ENCODE assay signal across 25 mouse cellular contexts in the genomic region with DNA sequence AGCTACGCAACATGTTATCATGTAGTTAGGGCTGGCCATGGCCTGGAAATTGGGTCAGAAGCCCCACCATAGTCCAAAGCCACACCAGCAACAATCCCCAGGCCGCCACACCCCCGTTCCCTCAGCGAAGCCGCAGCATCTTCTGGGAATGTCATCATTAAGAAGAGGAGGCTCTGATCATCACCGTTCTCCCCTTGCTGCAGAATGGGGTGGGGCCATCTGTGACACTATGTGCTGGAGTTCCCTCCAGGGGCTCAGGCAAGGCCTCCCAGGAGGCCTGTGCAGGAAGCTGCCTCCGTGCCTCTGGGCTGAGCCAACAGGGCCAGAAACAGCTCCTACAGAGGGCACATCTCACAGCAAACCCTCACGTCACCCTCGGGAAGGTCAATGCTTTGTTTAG.
DNase-seq lines count a peak whose midpoint lies in the region; ATAC-seq and TF ChIP-seq lines count a peak whose summit lies in the region.
"Had no signal": no experiment of that assay in that cellular context is flagged by ENCODE, and none has a peak within 500 bp of the region (broad histone marks: within the 10 kb centered on the region; RNA-seq: fewer than 3 reads in every experiment).

No protein-coding gene starts in this region.

- peak; percentile 43 for DNase-seq in cerebellum, adult 11-12 months
- DNase-seq in cerebellum, adult 11 months: no peak
- peak; percentile 59 for DNase-seq in gastrocnemius, adult 2 months
- DNase-seq in gastrocnemius, postnatal 4 days (ENCODE audit: low spot score in 2 of 2): no peak
- peak; percentile 50 for DNase-seq in embryonic facial prominence, embryonic 14.5 days (ENCODE audit: low spot score)
- DNase-seq: adrenal gland, postnatal 25 days; cerebellum, postnatal 14 days; gastrocnemius, postnatal 10 days; heart, postnatal 36 days; kidney, adult 8-10 months; kidney, postnatal 10 days; lung, postnatal 4 days had no signal

- H3K27me3 ChIP-seq in hindbrain, embryonic 16.5 days (replicated peaks; ENCODE audit: control insufficient read depth, insufficient read depth, low read length): no peaks in the 10 kb centered on the region
- no peaks in the 10 kb centered on the region for H3K27me3 ChIP-seq in hindbrain, embryonic 12.5 days
- no peaks in the 10 kb centered on the region for H3K27me3 ChIP-seq in embryonic facial prominence, embryonic 14.5 days (replicated peaks; ENCODE audit: control insufficient read depth, insufficient read depth, low read length)
- H3K27me3 ChIP-seq: embryonic facial prominence, embryonic 12.5 days; hindbrain, embryonic 15.5 days; intestine, embryonic 15.5 days; limb, embryonic 15.5 days; lung, embryonic 15.5 days; stomach, embryonic 15.5 days had no signal

- H3K9ac ChIP-seq in hindbrain, embryonic 16.5 days (ENCODE audit: low read depth, low read length): peak overlapping the region; percentile 9; the same call in 1 of the 2 replicates
- no peak overlapping the region for H3K9ac ChIP-seq in hindbrain, embryonic 12.5 days
- H3K9ac ChIP-seq in embryonic facial prominence, embryonic 14.5 days (ENCODE audit: low read depth, low read length): no peak overlapping the region
- H3K9ac ChIP-seq: embryonic facial prominence, embryonic 12.5 days; hindbrain, embryonic 15.5 days; intestine, embryonic 15.5 days; limb, embryonic 15.5 days; liver, embryonic 14.5 days; lung, embryonic 15.5 days; stomach, embryonic 15.5 days had no signal

- no peak overlapping the region for H3K4me3 ChIP-seq in gastrocnemius, adult 2 months
- H3K4me3 ChIP-seq in hindbrain, embryonic 16.5 days (ENCODE audit: low read length): no peak overlapping the region
- H3K4me3 ChIP-seq in hindbrain, embryonic 12.5 days: no peak overlapping the region
- H3K4me3 ChIP-seq in embryonic facial prominence, embryonic 14.5 days (ENCODE audit: low read depth, low read length): no peak overlapping the region
- H3K4me3 ChIP-seq: embryonic facial prominence, embryonic 12.5 days; hindbrain, embryonic 15.5 days; intestine, embryonic 15.5 days; left cerebral cortex, adult 2 months; limb, embryonic 15.5 days; lung, embryonic 15.5 days; stomach, embryonic 15.5 days had no signal

- intact Hi-C loops in gastrocnemius, adult 2 months (cut with DNase I): loop anchor here (5.0 kb wide), 1 partner anchor 96 kb away; no protein-coding TSS in a partner anchor

- ATAC-seq in hindbrain, embryonic 16.5 days: no peak
- no peak for ATAC-seq in hindbrain, embryonic 12.5 days (ENCODE audit: low FRiP score)
- peak; percentile 81; the same call in 1 of the 2 replicates for ATAC-seq in embryonic facial prominence, embryonic 14.5 days (ENCODE audit: low read depth)
- no peak for ATAC-seq in monocyte, adult 5-6 weeks (replicated peaks; ENCODE audit: insufficient number of reproducible peaks, low FRiP score, low TSS enrichment, poor library complexity, severe bottlenecking)
- ATAC-seq: intestine, embryonic 15.5 days; midbrain, embryonic 16.5 days had no signal

- no peak overlapping the region for H3K4me2 ChIP-seq in hindbrain, embryonic 16.5 days (ENCODE audit: low read length)
- no peak overlapping the region for H3K4me2 ChIP-seq in hindbrain, embryonic 12.5 days (replicated peaks)
- H3K4me2 ChIP-seq in embryonic facial prominence, embryonic 14.5 days (ENCODE audit: low read depth, low read length): no peak overlapping the region
- H3K4me2 ChIP-seq: embryonic facial prominence, embryonic 12.5 days; heart, embryonic 11.5 days; hindbrain, embryonic 15.5 days; intestine, embryonic 15.5 days; limb, embryonic 15.5 days; lung, embryonic 15.5 days; stomach, embryonic 15.5 days had no signal

- peak overlapping the region; percentile 40 for H3K27ac ChIP-seq in gastrocnemius, adult 2 months
- no peak overlapping the region for H3K27ac ChIP-seq in hindbrain, embryonic 16.5 days (ENCODE audit: low read depth, low read length)
- no peak overlapping the region for H3K27ac ChIP-seq in hindbrain, embryonic 12.5 days
- 0 out of 2 replicates have a peak overlapping the region, but pooled peaks have one; percentile 7 for H3K27ac ChIP-seq in embryonic facial prominence, embryonic 14.5 days (replicated peaks; ENCODE audit: low read depth, low read length)
- H3K27ac ChIP-seq: embryonic facial prominence, embryonic 12.5 days; hindbrain, embryonic 15.5 days; intestine, embryonic 15.5 days; left cerebral cortex, adult 2 months; limb, embryonic 15.5 days; liver, embryonic 14.5 days; lung, embryonic 15.5 days; stomach, embryonic 15.5 days had no signal

- TF ChIP-seq CTCF in gastrocnemius, adult 2 months (IDR thresholded peaks at IDR 0.05): no peak

- 59% methylated on average over 9 of the region's 9 CpGs for WGBS in hindbrain, embryonic 16.5 days
- WGBS in hindbrain, embryonic 12.5 days: 67% methylated on average over 9 of the region's 9 CpGs
- 51% methylated on average over 9 of the region's 9 CpGs for WGBS in embryonic facial prominence, embryonic 14.5 days

- H3K36me3 ChIP-seq in hindbrain, embryonic 16.5 days (ENCODE audit: control insufficient read depth, insufficient read depth, low read length): 0 out of 2 replicates have a peak, but pooled peaks cover 2% of the 10 kb centered on the region
- peaks cover 21% of the 10 kb centered on the region; the same call in 1 of the 2 replicates for H3K36me3 ChIP-seq in hindbrain, embryonic 12.5 days
- peaks cover 20% of the 10 kb centered on the region for H3K36me3 ChIP-seq in embryonic facial prominence, embryonic 14.5 days (ENCODE audit: control insufficient read depth, insufficient read depth, low read length)
- H3K36me3 ChIP-seq: hindbrain, embryonic 15.5 days had no signal

- peaks cover 6% of the 10 kb centered on the region; the same call in 1 of the 2 replicates for H3K4me1 ChIP-seq in hindbrain, embryonic 16.5 days (ENCODE audit: control insufficient read depth, insufficient read depth, low read depth, low read length)
- peaks cover 14% of the 10 kb centered on the region for H3K4me1 ChIP-seq in hindbrain, embryonic 12.5 days
- H3K4me1 ChIP-seq in embryonic facial prominence, embryonic 14.5 days (ENCODE audit: control insufficient read depth, insufficient read depth, low read length): 0 out of 2 replicates have a peak, but pooled peaks cover 4% of the 10 kb centered on the region

- no peaks in the 10 kb centered on the region for H3K9me3 ChIP-seq in hindbrain, embryonic 16.5 days (ENCODE audit: control insufficient read depth, low read length)
- H3K9me3 ChIP-seq in hindbrain, embryonic 12.5 days (replicated peaks): no peaks in the 10 kb centered on the region
- no peaks in the 10 kb centered on the region for H3K9me3 ChIP-seq in embryonic facial prominence, embryonic 14.5 days (ENCODE audit: control insufficient read depth, low read length)
- H3K9me3 ChIP-seq: embryonic facial prominence, embryonic 12.5 days; hindbrain, embryonic 15.5 days; intestine, embryonic 15.5 days; limb, embryonic 15.5 days; lung, embryonic 15.5 days; stomach, embryonic 15.5 days had no signal

Comparison
In these comparisons a context has a peak if more than half of its experiments do, and no peak if none do; other contexts are left out.
1. DNase-seq: peak in cerebellum, adult 11-12 months (single experiment), gastrocnemius, adult 2 months (single experiment) and embryonic facial prominence, embryonic 14.5 days (single experiment); none in cerebellum, adult 11 months (single experiment) and gastrocnemius, postnatal 4 days (0 of 2).
2. H3K27ac ChIP-seq: peak in gastrocnemius, adult 2 months (single experiment) and embryonic facial prominence, embryonic 14.5 days (single experiment); none in hindbrain, embryonic 16.5 days (single experiment) and hindbrain, embryonic 12.5 days (single experiment).